Mouse (Mus musculus): ENCODE measurements around the gene Nfia.

GRCm38 (mm10) chr4:97963951-97964350 is 191.4 kb downstream of the Nfia start:
- no peak for TF ChIP-seq GATA1 (IDR thresholded peaks at IDR 0.05; ENCODE audit: borderline replicate concordance, low read length)
- TF ChIP-seq FLI1 (IDR thresholded peaks at IDR 0.05; ENCODE audit: low read length): no peak
